Mouse (Mus musculus) right cerebral cortex, adult 2 months (tissue): ENCODE results near the gene Gm5089.

ENCODE experiments used
- DNase-seq, 2 experiments: peaks; one replicate each; pipeline ENCODE4 v3.0.0; 2021 to 2022; ENCODE audit warnings: low spot score in 2 of 2

The Gm5089 gene

GRCm38 (mm10) chr14:122386281-122387130, 64.4 kb downstream of the Gm5089 start:
- no peak for DNase-seq

- DNase-seq: no peak
These were observed 65.2 kb downstream of the Gm5089 start for GRCm38 (mm10) chr14:122385758-122386157.

GRCm38 (mm10) chr14:122385238-122385534, 65.7 kb downstream of the Gm5089 start:
- DNase-seq: no peak
